Mouse (Mus musculus): ENCODE results near the gene Olfr140. TPM values are rescaled to one million over a fixed set of nuclear protein-coding genes. Genes with fewer than 3 reads are reported as not detected.

The Olfr140 gene
- not detected in 2 replicates for polyA plus RNA-seq (2016; fragmentation: Nextera tagmentation; extraction: Ambion mirVana)

DNA sequence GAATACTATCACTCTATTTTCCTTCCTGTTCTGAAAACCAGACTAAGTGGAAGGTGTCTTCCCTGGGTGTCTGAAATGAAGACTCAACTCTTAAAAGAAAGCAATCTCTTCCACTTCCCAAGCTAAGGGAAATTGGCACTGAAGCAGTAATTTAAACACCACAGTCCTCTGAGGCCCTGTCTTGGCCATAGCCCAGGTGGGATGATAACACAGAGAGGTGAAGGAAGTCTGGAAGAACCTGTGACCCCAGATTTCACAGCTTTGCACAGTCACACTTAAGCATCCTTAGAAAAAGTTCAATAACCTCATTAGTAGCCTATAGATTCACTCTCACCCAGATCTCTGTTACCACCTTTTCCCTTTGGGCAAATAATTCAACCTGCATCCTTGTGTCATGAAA, at the start of gene Olfr140:
Gene Olfr140 (minus strand): TSS at position 101 of the 400 bp plus-strand sequence.
- Histone ChIP-seq H3K4me1 (no peaks in the 10 kb centered on the region), H3K9ac (no peak within 1 kb of the TSS), H3K36me3 (replicated peaks) (no peaks in the 10 kb centered on the region), H3K4me3 (replicated peaks) (no peak within 1 kb of the TSS), H3K27ac (no peak within 1 kb of the TSS), H3K27me3 (no peaks in the 10 kb centered on the region), H3K4me2 (no peak within 1 kb of the TSS), H3K9me3 (no peaks in the 10 kb centered on the region)
- no peak for ATAC-seq (ENCODE audit: low FRiP score)

DNA sequence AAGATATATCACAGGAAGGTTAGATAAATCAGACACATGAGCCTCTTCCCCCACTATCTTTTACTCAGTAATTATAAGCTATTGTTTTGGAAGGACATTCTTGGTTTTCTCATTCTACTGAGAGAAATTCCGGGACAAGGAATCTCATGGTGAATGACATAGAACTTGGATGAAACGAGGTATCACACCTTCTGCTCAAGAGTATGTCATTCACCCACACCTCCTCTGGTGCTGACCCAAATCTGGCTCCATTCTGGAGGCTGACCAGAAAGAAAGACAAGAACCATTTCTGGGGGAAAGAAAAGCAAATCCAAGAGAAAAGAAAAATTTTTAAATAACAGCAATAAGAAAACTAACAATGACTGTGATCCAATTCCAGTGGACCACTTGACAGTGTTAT, 6.7 kb upstream of the Olfr140 start:
- Histone ChIP-seq H3K27me3 (no peaks in the 10 kb centered on the region), H3K27ac (no peak overlapping the region), H3K4me2 (no peak overlapping the region), H3K4me1 (no peaks in the 10 kb centered on the region), H3K9me3 (no peaks in the 10 kb centered on the region), H3K4me3 (replicated peaks) (no peak overlapping the region), H3K36me3 (replicated peaks) (no peaks in the 10 kb centered on the region), H3K9ac (no peak overlapping the region)
- WGBS = 71% methylated on average over 2 of the region's 2 CpGs
- ATAC-seq (ENCODE audit: low FRiP score) = no peak

DNA sequence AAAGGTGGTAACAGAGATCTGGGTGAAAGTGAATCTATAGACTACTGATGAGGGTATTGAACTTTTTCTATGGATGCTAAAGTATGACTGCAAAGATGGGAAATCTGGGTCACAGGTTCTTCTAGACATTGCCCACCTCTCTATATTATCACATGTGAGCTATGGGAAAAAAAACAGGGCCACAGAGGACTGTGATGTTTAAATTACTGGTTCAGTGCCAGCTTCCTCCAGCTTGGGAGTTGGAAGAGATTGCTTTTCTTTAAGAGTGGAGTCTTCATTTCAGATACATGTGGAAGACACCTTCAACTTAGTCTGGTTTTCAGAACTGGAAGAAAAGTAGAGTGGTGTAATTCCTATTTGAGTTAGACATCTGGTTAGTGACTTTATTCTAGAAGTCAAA, 28.4 kb downstream of the Olfr140 start, which contains the start of gene Olfr1265:
Gene Olfr1265 (plus strand): TSS at position 301 of the 400 bp plus-strand sequence.
- Histone ChIP-seq H3K4me1 (no peaks in the 10 kb centered on the region), H3K27me3 (no peaks in the 10 kb centered on the region), H3K9me3 (no peaks in the 10 kb centered on the region), H3K4me2 (no peak within 1 kb of the TSS), H3K36me3 (replicated peaks) (no peaks in the 10 kb centered on the region), H3K27ac (no peak within 1 kb of the TSS), H3K4me3 (replicated peaks) (no peak within 1 kb of the TSS), H3K9ac (no peak within 1 kb of the TSS)
- no peak for ATAC-seq (ENCODE audit: low FRiP score)

DNA sequence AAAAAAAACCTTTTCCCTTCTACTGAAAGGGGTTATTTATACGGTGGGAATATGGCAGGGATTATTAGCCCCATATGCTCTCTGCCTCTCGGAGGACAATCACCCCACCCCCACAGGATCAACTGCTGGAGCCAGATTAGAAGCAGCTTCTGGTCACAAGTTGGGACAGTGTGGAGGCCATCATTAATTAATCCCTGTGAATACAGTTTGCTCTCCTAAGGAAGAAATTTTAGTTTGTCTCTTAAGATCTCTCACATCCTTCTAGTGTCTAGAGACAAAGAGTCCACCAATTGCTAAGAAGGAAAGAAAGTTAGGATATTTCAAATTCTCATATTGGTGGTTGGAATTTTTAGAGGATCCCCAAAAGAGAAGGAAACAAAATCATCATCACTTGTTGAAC, 37.9 kb downstream of the Olfr140 start, which contains the start of gene Olfr1264:
Gene Olfr1264 (minus strand): TSS at position 101 of the 400 bp plus-strand sequence.
- Histone ChIP-seq H3K9ac (no peak within 1 kb of the TSS), H3K4me2 (no peak within 1 kb of the TSS), H3K4me1 (no peaks in the 10 kb centered on the region), H3K9me3 (no peaks in the 10 kb centered on the region), H3K27ac (no peak within 1 kb of the TSS), H3K36me3 (replicated peaks) (no peaks in the 10 kb centered on the region), H3K4me3 (replicated peaks) (no peak within 1 kb of the TSS), H3K27me3 (no peaks in the 10 kb centered on the region)
- no peak for ATAC-seq (ENCODE audit: low FRiP score)
- WGBS = 76% methylated on average over 2 of the region's 2 CpGs

DNA sequence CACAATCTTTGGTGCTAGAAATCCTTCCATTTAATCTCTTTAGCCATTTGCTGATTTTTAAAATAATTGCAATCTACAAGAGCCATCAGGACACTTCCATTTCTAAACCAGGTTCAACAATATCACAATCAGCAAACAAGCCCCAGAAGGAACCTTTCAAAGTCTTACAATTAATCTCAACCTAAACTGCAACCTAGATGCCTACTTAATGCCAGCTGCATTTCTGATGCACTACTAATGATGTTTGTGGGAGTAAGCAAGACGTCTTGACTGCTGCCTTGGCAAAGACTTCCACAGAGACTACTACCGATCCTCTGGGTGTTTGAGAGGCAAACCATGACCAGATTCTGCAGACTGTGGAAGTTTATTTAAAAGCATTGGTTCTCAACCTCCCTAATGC, 51.6 kb downstream of the Olfr140 start, which contains the start of gene Olfr1263:
Gene Olfr1263 (plus strand): TSS at position 301 of the 400 bp plus-strand sequence.
- ATAC-seq (ENCODE audit: low FRiP score) = no peak
- Histone ChIP-seq H3K9ac (no peak within 1 kb of the TSS), H3K4me2 (no peak within 1 kb of the TSS), H3K27me3 (no peaks in the 10 kb centered on the region), H3K36me3 (replicated peaks) (no peaks in the 10 kb centered on the region), H3K27ac (no peak within 1 kb of the TSS), H3K4me1 (no peaks in the 10 kb centered on the region), H3K9me3 (no peaks in the 10 kb centered on the region), H3K4me3 (replicated peaks) (no peak within 1 kb of the TSS)
- WGBS = 79% methylated on average over 2 of the region's 2 CpGs

DNA sequence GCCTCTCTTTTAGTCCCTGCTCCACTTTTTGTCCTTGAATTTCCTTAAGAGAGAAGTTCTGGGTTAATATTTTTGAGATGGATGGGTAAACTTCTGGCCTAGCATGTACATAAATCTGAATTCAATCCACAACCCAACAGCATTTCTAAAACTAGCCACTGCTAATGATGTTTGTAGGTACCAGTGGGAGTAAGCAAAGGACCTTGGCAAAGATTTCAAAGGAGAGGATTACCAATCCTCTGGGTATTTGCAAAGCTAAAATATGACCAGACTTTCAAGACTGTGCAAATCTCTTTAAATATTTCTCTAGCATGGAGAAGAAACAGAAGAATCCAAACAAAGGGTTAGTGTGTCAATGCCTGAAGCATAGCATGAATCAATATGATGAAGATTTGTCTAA, 63.5 kb downstream of the Olfr140 start, which contains the start of gene Olfr1262:
Gene Olfr1262 (plus strand): TSS at position 301 of the 400 bp plus-strand sequence.
- H3K36me3 ChIP-seq (replicated peaks) = no peaks in the 10 kb centered on the region
- no peak for ATAC-seq (ENCODE audit: low FRiP score)
- H3K9me3 ChIP-seq = no peaks in the 10 kb centered on the region
- no peaks in the 10 kb centered on the region for H3K4me1 ChIP-seq
- H3K4me2 ChIP-seq = no peak within 1 kb of the TSS
- no peak within 1 kb of the TSS for H3K9ac ChIP-seq
- no peak within 1 kb of the TSS for H3K27ac ChIP-seq
- H3K4me3 ChIP-seq (replicated peaks) = no peak within 1 kb of the TSS
- no peaks in the 10 kb centered on the region for H3K27me3 ChIP-seq

Other genes with a start within 250 kb of the Olfr140 start
- gene Olfr1256, start 222.0 kb downstream of the Olfr140 start, polyA plus RNA-seq (2016; fragmentation: Nextera tagmentation; extraction: Ambion mirVana) = not detected in 2 replicates
- 0.10 TPM in 1 of 2 replicates, not detected in the other for gene Olfr48, start 215.4 kb downstream of the Olfr140 start, polyA plus RNA-seq (2016; fragmentation: Nextera tagmentation; extraction: Ambion mirVana)
- gene Olfr1257, start 185.2 kb downstream of the Olfr140 start, polyA plus RNA-seq (2016; fragmentation: Nextera tagmentation; extraction: Ambion mirVana) = not detected in 2 replicates
- not detected in 2 replicates for gene Olfr1258, start 136.3 kb downstream of the Olfr140 start, polyA plus RNA-seq (2016; fragmentation: Nextera tagmentation; extraction: Ambion mirVana)
- gene Olfr1259, start 114.9 kb downstream of the Olfr140 start, polyA plus RNA-seq (2016; fragmentation: Nextera tagmentation; extraction: Ambion mirVana) = not detected in 2 replicates
- gene Olfr1260, start 89.3 kb downstream of the Olfr140 start, polyA plus RNA-seq (2016; fragmentation: Nextera tagmentation; extraction: Ambion mirVana) = not detected in 2 replicates
- not detected in 2 replicates for gene Olfr1261, start 72.4 kb downstream of the Olfr140 start, polyA plus RNA-seq (2016; fragmentation: Nextera tagmentation; extraction: Ambion mirVana)
- not detected in 2 replicates for gene Olfr1262, start 63.4 kb downstream of the Olfr140 start, polyA plus RNA-seq (2016; fragmentation: Nextera tagmentation; extraction: Ambion mirVana)
- not detected in 2 replicates for gene Olfr1263, start 51.5 kb downstream of the Olfr140 start, polyA plus RNA-seq (2016; fragmentation: Nextera tagmentation; extraction: Ambion mirVana)
- gene Olfr1264, start 38.0 kb downstream of the Olfr140 start, polyA plus RNA-seq (2016; fragmentation: Nextera tagmentation; extraction: Ambion mirVana) = not detected in 2 replicates
- gene Olfr1265, start 28.3 kb downstream of the Olfr140 start, polyA plus RNA-seq (2016; fragmentation: Nextera tagmentation; extraction: Ambion mirVana) = not detected in 2 replicates
- gene Olfr1269, start 57.8 kb upstream of the Olfr140 start, polyA plus RNA-seq (2016; fragmentation: Nextera tagmentation; extraction: Ambion mirVana) = not detected in 2 replicates
- gene Olfr32, start 78.7 kb upstream of the Olfr140 start, polyA plus RNA-seq (2016; fragmentation: Nextera tagmentation; extraction: Ambion mirVana) = 0.10 TPM in 1 of 2 replicates, not detected in the other
- not detected in 2 replicates for gene Olfr1270, start 89.5 kb upstream of the Olfr140 start, polyA plus RNA-seq (2016; fragmentation: Nextera tagmentation; extraction: Ambion mirVana)
- not detected in 2 replicates for gene Olfr1506, start 160.9 kb upstream of the Olfr140 start, polyA plus RNA-seq (2016; fragmentation: Nextera tagmentation; extraction: Ambion mirVana)
- not detected in 2 replicates for gene Olfr142, start 194.0 kb upstream of the Olfr140 start, polyA plus RNA-seq (2016; fragmentation: Nextera tagmentation; extraction: Ambion mirVana)
- gene Olfr1271, start 207.4 kb upstream of the Olfr140 start, polyA plus RNA-seq (2016; fragmentation: Nextera tagmentation; extraction: Ambion mirVana) = 0.03 and 0.08 TPM in 2 replicates
- gene Olfr1272, start 229.2 kb upstream of the Olfr140 start, polyA plus RNA-seq (2016; fragmentation: Nextera tagmentation; extraction: Ambion mirVana) = not detected in 2 replicates

Data from forebrain, embryonic 12.5 days (tissue).